Mouse (Mus musculus) forebrain, embryonic 12.5 days (tissue): ENCODE measurements around the gene Dcp1a. TPM values are rescaled to one million over a fixed set of nuclear protein-coding genes. Genes with fewer than 3 reads are reported as not detected.
A peak's percentile ranks its signal among the peaks of the same experiment; 100 is the strongest.

ENCODE experiments used
- ATAC-seq: fragments of 200-750 bp; cut with Nextera tagmentation; 2 replicates; pipeline ENCODE4 v1.8.0; 2017; ENCODE audit warnings: moderate TSS enrichment; ENCODE audit not compliant: low FRiP score
- H3K27ac ChIP-seq: fragments of 300-500 bp; sonication (generic); 2 replicates; pipeline ENCODE4 v1.5.1; 2016; ENCODE audit warnings: mild to moderate bottlenecking
- H3K27me3 ChIP-seq: fragments of 300-500 bp; sonication (generic); 2 replicates; pipeline ENCODE4 v1.6.1; 2016; ENCODE audit warnings: mild to moderate bottlenecking
- H3K36me3 ChIP-seq: fragments of 300-500 bp; sonication (generic); replicated peaks from 2 replicates; pipeline ENCODE4 v1.6.1; 2016; ENCODE audit warnings: mild to moderate bottlenecking
- H3K4me1 ChIP-seq: fragments of 300-500 bp; sonication (generic); 2 replicates; pipeline ENCODE4 v1.6.1; 2016
- H3K4me2 ChIP-seq: fragments of 300-500 bp; sonication (generic); 2 replicates; pipeline ENCODE4 v1.6.1; 2016; ENCODE audit warnings: mild to moderate bottlenecking, moderate library complexity
- H3K4me3 ChIP-seq: fragments of 300-500 bp; sonication (generic); replicated peaks from 2 replicates; pipeline ENCODE4 v1.5.1; 2016; ENCODE audit warnings: mild to moderate bottlenecking
- H3K9ac ChIP-seq: fragments of 300-500 bp; sonication (generic); 2 replicates; pipeline ENCODE4 v1.6.1; 2016; ENCODE audit warnings: mild to moderate bottlenecking
- H3K9me3 ChIP-seq: fragments of 300-500 bp; sonication (generic); 2 replicates; pipeline ENCODE4 v1.6.1; 2016
- WGBS: fragments of 180-500 bp; shearing (Covaris S2); methylation state at CpG from one replicate; pipeline ENCODE4 v1.1.7; 2016; 5-methylcytosine and 5-hydroxymethylcytosine counted together
- microRNA-seq: library from miRNA; unstranded; fragments of <30 nt; microRNA quantifications from one replicate; pipeline ENCODE4, GENCODE M21; 2017
- polyA plus RNA-seq: library from polyadenylated mRNA; unstranded; fragments of >200 nt; fragmentation: Nextera tagmentation; extraction: Ambion mirVana; gene quantifications from 2 replicates; pipeline ENCODE4 v1.2.1, GENCODE M21; 2016

The Dcp1a gene
- polyA plus RNA-seq, 1 experiment from 2014 or later = 31.5 TPM

DNA sequence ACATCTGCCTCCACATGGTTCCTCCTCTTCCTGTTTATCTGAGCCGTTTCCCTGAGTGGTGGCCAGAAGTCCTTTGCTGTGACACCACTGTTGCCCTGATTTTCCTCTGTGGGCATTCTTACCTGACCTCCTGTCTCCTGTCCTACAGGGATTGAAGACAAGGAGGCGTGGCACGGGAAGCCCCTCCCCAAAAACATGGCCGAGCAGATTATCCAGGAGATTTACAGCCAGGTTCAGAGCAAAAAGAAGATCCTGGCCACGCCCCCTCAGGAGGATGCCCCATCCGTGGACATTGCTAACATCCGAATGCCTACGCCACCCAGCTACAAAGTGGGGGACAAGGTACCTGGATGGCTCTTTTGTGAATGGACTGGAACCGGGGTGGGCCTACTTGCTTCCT is 88.7 kb downstream of the Dcp1a start:
- Histone ChIP-seq H3K27ac (no peak overlapping the region), H3K36me3 (peaks cover 89% of the 10 kb centered on the region), H3K4me2 (no peak overlapping the region), H3K4me1 (no peaks in the 10 kb centered on the region), H3K9me3 (no peaks in the 10 kb centered on the region), H3K4me3 (no peak overlapping the region), H3K27me3 (no peaks in the 10 kb centered on the region), H3K9ac (no peak overlapping the region)
- ATAC-seq = no peak
- 89% methylated on average over 9 of the region's 9 CpGs for WGBS

DNA sequence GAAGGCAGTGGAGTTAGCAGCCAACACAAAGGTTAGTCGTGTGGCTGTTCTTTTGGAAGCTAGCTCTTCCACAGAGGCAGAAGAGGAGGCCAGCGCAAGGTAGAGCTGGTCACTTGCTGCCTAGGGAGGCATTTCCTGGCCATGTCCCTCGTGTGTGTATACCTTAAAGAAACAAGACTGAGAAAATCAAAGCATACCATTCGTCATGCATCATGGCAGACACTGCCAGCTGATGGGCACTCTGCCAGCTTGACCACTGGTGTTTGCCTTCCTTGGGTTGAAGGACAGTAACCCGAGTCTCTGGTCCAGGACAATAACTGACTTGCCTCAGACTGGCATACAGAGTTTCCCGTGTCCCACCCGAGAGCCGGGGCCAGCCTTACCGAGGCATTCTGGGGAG is 91.0 kb downstream of the Dcp1a start:
- Histone ChIP-seq H3K4me2 (no peak overlapping the region), H3K9ac (no peak overlapping the region), H3K27me3 (no peaks in the 10 kb centered on the region), H3K36me3 (peaks cover 96% of the 10 kb centered on the region), H3K27ac (no peak overlapping the region), H3K4me3 (no peak overlapping the region), H3K4me1 (no peaks in the 10 kb centered on the region), H3K9me3 (no peaks in the 10 kb centered on the region)
- no peak for ATAC-seq
- 93% methylated on average over 9 of the region's 9 CpGs for WGBS

DNA sequence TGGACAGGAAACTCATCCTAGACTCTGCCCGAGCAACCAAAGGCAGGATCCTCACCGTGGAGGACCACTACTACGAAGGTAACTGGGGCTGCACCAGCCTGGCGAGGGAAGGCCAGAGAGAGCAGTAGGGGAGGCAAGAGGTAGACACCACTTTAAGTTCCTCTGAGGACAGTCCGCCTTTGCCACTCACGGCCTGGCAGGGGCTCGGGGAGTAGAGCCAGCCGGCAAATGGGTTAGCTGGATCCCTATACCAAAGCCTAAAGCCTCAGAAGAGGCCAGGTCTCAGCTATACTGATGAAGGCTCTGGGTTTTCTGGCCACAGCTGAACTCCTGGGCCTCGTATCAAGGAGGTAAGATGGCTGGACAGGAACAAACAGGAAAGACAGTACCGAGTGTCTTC is 92.9 kb downstream of the Dcp1a start:
- Histone ChIP-seq H3K9me3 (no peaks in the 10 kb centered on the region), H3K27ac (no peak overlapping the region), H3K4me1 (no peaks in the 10 kb centered on the region), H3K27me3 (no peaks in the 10 kb centered on the region), H3K4me3 (no peak overlapping the region), H3K36me3 (peaks cover 89% of the 10 kb centered on the region), H3K9ac (no peak overlapping the region), H3K4me2 (no peak overlapping the region)
- no peak for ATAC-seq
- WGBS = 91% methylated on average over 10 of the region's 10 CpGs

DNA sequence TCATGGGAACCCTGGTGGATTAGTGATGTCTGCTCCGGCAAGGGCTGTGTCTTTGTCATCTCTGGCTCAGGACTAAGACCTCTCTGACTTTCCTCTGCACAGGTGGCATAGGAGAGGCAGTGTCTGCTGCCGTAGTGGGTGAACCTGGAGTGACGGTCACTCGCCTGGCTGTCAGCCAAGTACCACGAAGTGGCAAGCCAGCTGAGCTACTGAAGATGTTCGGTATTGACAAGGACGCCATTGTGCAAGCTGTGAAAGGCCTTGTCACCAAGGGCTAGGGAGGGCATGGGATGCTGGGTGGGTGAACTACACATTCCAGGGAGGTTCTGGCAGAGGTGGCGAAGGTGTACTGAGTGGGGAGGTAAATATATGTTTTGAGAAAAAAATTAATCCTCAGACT is 93.9 kb downstream of the Dcp1a start:
- Histone ChIP-seq H3K27ac (no peak overlapping the region), H3K9ac (no peak overlapping the region), H3K4me3 (no peak overlapping the region), H3K4me1 (no peaks in the 10 kb centered on the region), H3K9me3 (no peaks in the 10 kb centered on the region), H3K27me3 (no peaks in the 10 kb centered on the region), H3K36me3 (peaks cover 81% of the 10 kb centered on the region), H3K4me2 (no peak overlapping the region)
- 83% methylated on average over 8 of the region's 8 CpGs for WGBS
- no peak for ATAC-seq

DNA sequence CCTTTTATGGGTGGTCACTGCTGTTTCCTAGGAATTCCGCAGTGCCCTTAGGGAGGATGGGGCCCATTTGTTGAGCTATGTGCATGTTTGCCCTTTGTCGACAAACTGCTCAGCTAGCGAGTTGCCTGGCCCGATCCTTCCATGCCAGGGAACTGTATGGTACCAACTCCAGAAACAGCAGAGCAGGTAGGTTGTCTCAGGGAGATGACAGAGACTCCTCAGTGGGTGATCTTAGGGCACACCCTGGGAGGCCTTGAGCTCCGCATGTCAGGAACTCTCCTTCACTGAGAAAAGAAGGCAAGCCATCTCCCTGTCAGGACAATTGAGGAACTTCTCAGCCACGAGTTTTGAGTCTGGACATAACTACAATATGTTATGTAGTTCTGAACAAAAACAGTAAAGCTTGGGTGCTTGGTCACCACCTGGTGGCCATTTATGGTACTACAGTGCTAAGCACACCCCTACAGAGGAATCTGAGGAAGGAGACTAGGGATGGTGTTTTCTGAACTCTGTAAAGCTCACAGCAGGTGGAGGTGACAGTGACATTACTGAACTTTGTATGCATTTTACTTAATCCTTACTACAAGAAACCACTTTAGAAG is 94.7 kb downstream of the Dcp1a start:
- WGBS = 76% methylated on average over 6 of the region's 6 CpGs
- H3K4me1 ChIP-seq = no peaks in the 10 kb centered on the region
- H3K9me3 ChIP-seq = no peaks in the 10 kb centered on the region
- ATAC-seq = peak; percentile 65; the same call in 1 of the 2 replicates
- H3K9ac ChIP-seq = no peak overlapping the region
- H3K36me3 ChIP-seq = peaks cover 72% of the 10 kb centered on the region
- H3K4me2 ChIP-seq = no peak overlapping the region
- H3K4me3 ChIP-seq = no peak overlapping the region
- no peaks in the 10 kb centered on the region for H3K27me3 ChIP-seq
- 0 out of 2 replicates have a peak overlapping the region, but pooled peaks have one; percentile 42 for H3K27ac ChIP-seq

DNA sequence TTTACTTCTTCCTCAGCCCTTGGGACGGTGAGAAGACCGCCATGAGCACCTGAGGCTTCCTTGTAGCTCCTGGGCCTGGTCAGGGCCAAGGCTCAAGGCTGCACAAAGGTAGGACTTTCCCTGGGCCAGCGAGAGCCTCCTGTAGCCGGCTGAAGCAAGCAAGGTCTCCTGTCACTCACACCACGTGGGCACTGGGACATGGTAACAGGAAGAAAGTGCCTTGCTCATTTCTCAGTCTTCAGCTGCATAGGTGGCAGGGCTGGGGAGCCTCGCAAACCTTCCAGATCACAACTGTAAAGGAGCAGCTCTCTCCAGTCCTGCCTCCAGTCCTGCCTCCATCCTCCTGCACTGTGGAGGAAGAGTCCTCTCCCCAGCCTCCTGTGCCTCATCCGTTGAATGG is 96.5 kb downstream of the Dcp1a start:
- Histone ChIP-seq H3K27ac (no peak overlapping the region), H3K9ac (no peak overlapping the region), H3K4me2 (no peak overlapping the region), H3K36me3 (peaks cover 57% of the 10 kb centered on the region), H3K4me1 (peaks cover 4% of the 10 kb centered on the region; the same call in 1 of the 2 replicates), H3K27me3 (no peaks in the 10 kb centered on the region), H3K4me3 (no peak overlapping the region), H3K9me3 (no peaks in the 10 kb centered on the region)
- no peak for ATAC-seq
- 83% methylated on average over 7 of the region's 7 CpGs for WGBS

DNA sequence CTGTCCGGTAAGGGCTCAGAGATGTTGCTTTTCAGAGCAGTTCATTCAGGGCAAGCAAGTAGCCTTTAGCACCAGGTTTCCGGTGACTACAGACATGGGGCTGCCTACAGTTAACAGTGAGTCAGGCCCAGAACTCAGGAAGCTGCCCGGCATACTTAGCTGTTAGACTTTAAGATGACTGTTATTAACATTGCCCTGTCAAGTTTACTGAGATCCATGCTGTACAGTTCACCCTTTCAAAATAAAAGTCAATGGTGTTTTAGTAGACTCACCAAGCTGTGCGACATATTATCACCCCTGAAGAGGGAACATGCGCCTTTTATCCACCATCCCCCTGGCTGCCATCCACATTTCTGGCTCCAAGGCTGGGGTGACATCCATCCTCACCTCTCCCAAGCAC is 96.9 kb downstream of the Dcp1a start:
- Histone ChIP-seq H3K36me3 (peaks cover 52% of the 10 kb centered on the region), H3K9ac (no peak overlapping the region), H3K9me3 (no peaks in the 10 kb centered on the region), H3K27ac (no peak overlapping the region), H3K4me1 (peaks cover 4% of the 10 kb centered on the region; the same call in 1 of the 2 replicates), H3K27me3 (no peaks in the 10 kb centered on the region), H3K4me3 (no peak overlapping the region), H3K4me2 (no peak overlapping the region)
- no peak for ATAC-seq
- WGBS = 86% methylated on average over 5 of the region's 5 CpGs

Small RNA genes lying within 50 kb of the gene (microRNA-seq; reads per million reads assigned to microRNA genes)
- gene Mir3076 = 5.6 reads per million, percentile 20 among the genes with 10 or more reads in this experiment

Other genes starting within 250 kb of the Dcp1a start
- gene Cacna1d, start 11.9 kb downstream of the Dcp1a start, polyA plus RNA-seq = 1.9 and 2.7 TPM in 2 replicates
- gene Tkt, start 68.8 kb downstream of the Dcp1a start, polyA plus RNA-seq = 273 and 274 TPM in 2 replicates
- gene Prkcd, start 146.7 kb downstream of the Dcp1a start, polyA plus RNA-seq = 25.8 and 29.0 TPM in 2 replicates
- gene Rft1, start 174.8 kb downstream of the Dcp1a start, polyA plus RNA-seq = 10.9 TPM in 2 replicates
- gene Sfmbt1, start 235.3 kb downstream of the Dcp1a start, polyA plus RNA-seq = 24.6 and 28.1 TPM in 2 replicates